Mouse (Mus musculus): ENCODE data around the gene Zranb3.
"Not testable (repeated sequence)": the region's sequence is repeated elsewhere in the genome, so short reads cannot be mapped to it uniquely, and the experiment has no call there.

Gene Zranb3

DNA sequence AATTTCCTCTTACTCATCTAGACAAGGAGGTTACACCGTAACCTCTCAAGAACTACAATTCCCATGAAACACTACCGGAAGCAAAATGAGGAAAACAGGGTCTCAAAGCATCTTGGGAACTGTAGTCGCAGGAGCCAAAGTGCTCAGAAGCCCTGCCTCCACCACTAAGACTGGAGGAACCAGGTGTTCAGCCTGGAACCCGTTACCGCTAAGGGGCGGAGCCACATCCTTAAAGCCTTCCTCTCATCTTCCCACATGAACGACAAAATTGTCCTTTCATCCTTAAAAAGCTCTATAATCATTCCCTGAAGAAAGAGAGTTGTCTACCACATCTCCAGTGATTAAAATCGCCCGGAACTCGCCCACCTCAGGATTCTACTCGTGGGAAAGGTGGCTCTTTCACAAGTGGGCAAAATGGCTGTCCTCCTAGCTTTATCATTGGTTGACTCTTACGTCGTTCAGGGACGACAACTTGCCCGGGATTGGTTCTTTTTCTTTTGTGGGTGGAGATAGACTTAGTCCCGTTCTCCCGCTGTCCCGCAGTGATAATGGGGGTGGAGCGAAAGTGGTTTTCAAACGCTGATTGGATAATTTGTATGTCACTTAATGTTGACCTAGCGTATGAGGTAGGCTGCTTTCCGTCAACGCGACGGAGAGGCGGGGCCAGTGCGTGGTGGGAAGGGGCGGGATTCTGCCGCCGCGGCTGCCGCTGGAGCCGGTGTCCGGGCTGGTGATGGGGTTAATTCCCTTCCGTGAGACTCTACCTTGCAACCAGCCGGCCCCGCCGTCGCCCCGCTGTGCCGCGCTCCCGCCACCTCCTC, at the start of gene Zranb3, which contains the start of gene R3hdm1:
TSS of gene Zranb3 (minus strand) at position 407 of the 821 bp plus-strand sequence.
TSS of gene R3hdm1 (plus strand) at position 661 of the 821 bp plus-strand sequence.
- DNase-seq (ENCODE audit: low read depth, low spot score) = peak; percentile 100

GRCm38 (mm10) chr1:128141737-128142136, 38.9 kb upstream of the Zranb3 start:
- peak; percentile 91 for DNase-seq (ENCODE audit: low read depth, low spot score)

DNA sequence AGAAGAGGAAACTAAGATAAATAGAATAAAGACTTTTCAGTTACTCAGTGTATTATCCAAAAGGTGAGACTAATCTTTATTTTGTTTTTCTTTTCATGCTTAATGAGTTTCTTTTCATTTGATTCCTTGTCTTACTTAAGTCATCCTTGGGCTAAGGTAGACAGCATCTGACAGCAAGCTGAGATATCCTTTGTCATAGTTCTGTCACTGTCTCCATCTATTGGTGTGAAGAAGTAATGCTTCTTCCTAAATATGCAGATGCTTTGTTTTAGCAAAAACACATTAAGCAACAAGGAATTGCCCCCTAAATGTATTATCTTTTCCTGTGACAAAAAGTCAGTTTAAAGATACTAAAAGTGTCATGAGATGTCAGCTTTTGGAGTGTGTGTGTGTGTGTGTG, 38.2 kb upstream of the Zranb3 start:
- DNase-seq (ENCODE audit: low read depth, low spot score) = peak; percentile 80

GRCm38 (mm10) chr1:128136222-128136621, 33.4 kb upstream of the Zranb3 start:
- DNase-seq (ENCODE audit: low read depth, low spot score) = not testable (repeated sequence)

GRCm38 (mm10) chr1:128120913-128121627, 18.2 kb upstream of the Zranb3 start:
- DNase-seq (ENCODE audit: low read depth, low spot score) = no peak

DNA sequence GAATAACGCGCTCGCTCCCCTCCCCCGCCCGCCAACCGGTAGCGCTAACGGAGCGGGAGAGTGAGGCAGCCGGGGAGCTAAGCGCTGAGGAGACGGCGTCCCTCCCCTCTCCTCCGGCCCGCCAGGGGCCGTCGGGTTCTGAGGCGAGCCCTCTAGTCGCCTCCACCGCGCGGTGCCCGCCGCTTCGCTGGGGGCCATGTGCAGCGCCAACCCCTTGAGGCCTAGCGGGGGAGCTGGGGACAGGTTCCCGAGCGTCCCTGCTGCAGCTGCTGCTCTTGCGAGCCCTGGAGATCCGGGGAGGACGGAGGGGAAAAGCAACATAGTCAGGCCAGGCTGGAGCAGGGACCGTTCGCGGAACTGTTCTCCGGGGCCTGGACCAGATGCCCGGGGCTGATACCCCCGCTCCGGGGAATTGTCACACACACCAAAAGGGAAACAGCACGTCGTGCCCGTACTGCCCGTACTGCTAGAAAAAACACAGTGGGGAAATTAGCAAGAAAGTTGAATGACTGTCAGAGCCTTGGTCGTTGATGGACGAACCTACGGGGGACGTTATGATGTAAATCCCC, 757 bp upstream of the Zranb3 start:
- DNase-seq (ENCODE audit: low read depth, low spot score) = no peak

- DNase-seq (ENCODE audit: low read depth, low spot score) = no peak
These were observed 601 bp downstream of the Zranb3 start for GRCm38 (mm10) chr1:128102251-128102640.

DNA sequence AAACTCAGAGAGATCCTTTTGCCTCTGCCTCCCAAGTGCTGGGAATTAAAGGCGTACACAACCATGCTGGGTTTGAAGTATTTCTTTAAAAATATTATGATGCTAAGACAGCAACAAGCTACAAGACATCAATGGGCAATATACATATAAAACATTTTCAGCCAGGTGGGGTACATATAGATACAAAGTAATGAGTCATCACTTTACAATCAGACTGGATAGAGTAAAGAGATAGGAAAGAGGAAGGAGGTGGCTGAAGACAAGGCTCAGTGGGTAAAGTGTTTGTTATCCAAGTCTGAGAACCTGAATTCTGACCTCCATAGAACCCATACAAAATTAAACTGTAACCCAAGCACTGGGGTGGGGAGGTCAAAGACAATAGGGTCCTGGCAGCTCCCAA, 4.5 kb downstream of the Zranb3 start:
- no peak for DNase-seq (ENCODE audit: low read depth, low spot score)

GRCm38 (mm10) chr1:128094686-128095085, 8.2 kb downstream of the Zranb3 start:
- DNase-seq (ENCODE audit: low read depth, low spot score) = no peak

DNA sequence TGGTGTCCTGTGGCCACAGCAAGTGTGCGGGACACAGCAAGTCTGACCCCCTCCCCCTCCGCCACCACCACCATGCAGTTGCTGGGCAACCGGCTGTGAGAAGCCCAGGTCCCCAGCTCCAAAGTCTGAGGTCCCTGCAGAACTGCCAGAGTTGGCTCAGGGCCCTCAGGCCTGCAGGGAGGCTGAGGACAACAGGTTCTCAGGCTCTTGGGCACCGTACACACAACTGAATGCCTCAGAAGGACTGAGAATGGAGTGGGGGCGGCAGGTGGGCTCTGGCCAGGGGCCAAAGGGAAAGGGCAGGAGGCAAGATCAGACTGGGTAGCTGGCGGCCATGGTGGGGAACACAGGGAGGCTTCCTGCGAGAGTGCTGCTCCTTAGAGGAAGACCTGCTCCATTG, 20.0 kb downstream of the Zranb3 start:
- no peak for DNase-seq (ENCODE audit: low read depth, low spot score)

GRCm38 (mm10) chr1:128081873-128082272, 21.0 kb downstream of the Zranb3 start:
- DNase-seq (ENCODE audit: low read depth, low spot score) = peak; percentile 71

GRCm38 (mm10) chr1:128080936-128081696, 21.7 kb downstream of the Zranb3 start:
- no peak for DNase-seq (ENCODE audit: low read depth, low spot score)

DNA sequence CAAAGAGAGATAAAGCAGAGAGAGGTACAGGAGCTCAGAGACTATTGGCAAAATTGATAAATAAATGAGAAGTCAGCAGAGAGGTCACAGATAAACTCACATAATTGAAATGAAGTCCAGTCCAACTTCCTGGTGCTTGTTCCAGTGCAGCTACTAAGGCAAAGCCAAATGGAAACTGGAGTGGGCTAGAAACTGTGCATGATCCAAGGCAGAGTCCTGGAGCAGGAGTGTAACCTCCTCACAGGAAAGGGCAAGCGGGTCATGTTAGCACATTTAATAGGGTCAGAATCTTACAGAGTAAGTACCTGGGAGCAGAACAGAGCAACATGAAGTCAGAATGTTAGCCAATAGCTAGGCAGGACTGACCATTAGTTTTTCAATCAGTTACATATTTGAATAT, 24.2 kb downstream of the Zranb3 start:
- no peak for DNase-seq (ENCODE audit: low read depth, low spot score)

DNA sequence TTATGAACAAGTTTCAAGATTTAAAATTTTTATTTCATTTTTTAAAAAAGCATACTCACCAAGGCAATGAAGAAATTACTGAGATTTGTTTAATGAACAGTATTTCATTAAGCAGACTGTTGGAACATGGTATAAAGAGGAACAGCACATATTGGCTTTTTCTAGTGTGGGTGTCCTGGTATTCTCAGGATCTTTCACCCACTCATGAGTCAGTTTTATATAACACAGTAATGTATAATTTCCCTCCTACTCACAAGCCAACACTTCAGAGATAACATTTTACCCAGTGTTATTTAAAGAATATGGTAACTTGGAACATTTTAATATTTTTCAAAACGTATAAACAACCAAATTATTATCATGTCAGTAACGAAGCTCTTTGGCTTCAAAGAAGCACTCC, 25.1 kb downstream of the Zranb3 start:
- DNase-seq (ENCODE audit: low read depth, low spot score) = peak; percentile 81

GRCm38 (mm10) chr1:128076791-128077479, 25.9 kb downstream of the Zranb3 start:
- DNase-seq (ENCODE audit: low read depth, low spot score) = peak; percentile 64

DNA sequence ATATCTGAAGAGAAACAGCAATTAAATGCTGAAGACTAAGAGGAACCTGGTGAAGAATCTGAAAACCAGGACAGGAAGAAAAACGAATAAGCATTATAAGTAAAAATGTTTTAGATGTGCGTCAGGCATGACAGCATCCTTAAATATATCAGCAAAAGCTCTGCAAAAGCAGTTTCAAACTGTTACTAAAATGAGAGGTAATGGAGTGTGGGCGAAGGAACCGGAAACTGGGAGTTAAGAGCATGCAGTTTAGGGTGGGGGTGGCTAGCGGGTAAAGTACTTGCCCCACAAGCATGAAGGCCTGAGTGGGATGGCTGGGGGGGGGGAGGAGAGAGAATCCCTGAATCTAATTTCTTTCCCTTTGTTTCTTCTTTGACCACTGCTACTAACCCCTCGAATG, 29.8 kb downstream of the Zranb3 start:
- DNase-seq (ENCODE audit: low read depth, low spot score) = peak; percentile 90

- no peak for DNase-seq (ENCODE audit: low read depth, low spot score)
These were observed 32.8 kb downstream of the Zranb3 start for GRCm38 (mm10) chr1:128070003-128070402.

DNA sequence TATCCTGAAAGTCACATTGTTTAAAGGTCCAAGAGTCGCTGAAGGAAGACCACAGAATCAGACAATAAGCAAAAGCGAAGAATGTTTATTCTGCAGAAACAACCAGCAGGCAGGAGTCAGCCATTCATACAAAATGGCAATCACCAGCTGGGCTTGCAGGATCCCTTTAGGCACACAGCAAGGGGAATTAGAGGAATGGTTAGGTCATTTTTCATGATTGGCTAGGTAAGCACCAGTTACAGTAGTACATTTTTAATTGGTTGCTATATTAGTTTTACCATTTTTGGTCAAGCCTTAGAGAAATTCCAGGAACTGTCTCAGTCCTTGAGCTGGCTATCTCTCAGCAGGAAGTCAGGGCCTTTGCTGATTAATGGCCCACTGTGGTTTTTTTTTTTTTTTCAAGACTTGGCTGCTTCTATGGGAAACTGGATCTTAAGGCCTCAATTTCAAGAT, 33.9 kb downstream of the Zranb3 start:
- no peak for DNase-seq (ENCODE audit: low read depth, low spot score)

DNA sequence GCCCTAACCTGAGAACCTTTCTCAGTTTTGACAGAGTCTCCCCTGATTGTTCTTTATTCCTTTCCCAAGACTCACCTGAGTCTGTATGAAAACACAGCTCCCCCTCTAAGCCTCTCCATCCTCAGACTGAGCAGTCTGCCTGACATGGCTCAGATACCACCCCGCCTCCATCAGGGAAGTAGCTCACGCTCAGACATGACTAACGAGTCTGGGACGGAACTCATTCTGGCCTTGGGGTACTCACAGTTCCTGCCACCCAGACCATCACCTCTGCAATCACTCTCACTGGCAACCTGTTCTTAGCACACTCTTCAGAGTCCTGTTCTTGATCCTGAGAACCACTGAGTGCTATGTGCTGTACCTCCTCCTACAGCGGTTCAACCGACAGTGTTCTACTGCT, 38.1 kb downstream of the Zranb3 start:
- DNase-seq (ENCODE audit: low read depth, low spot score) = no peak

DNA sequence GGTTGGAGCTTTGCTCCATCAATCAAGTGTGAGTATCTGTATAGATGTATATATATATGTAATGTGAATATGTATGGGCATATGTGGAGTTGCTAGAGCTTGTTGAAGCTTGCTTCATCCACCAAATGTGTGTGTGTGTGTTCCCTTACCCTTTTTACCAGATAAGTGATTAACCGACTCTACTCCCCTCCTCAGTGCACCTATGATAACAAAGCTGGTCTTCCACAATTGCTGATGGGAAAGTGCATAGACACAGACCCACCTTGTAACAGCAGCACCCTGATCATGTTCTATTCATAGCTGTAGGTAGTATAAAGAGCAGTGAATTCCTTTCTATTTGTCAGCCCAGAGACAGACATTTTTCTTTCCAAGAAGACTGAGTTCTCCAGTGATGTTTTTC, 40.7 kb downstream of the Zranb3 start:
- no peak for DNase-seq (ENCODE audit: low read depth, low spot score)

DNA sequence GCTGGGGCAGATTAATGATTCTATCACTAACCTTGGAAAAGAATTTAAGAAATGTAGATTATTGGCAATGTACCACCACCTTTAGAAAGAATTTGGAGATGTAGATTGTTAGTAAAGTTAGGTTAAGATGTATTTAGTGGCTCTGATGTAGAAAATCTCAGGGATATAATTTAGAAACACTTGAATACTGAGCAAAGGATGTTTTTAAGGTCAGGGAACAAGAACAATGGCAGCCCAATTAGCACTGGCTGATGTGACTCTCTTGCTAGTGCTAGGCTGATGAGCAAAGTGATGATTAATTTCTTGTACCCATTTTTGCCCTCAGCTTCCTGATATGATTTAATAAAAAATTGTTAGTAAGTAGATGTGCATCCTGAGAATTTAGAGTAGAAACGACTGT, 41.4 kb downstream of the Zranb3 start:
- DNase-seq (ENCODE audit: low read depth, low spot score) = no peak

Data from brain, adult 2 months (tissue).